Mouse (Mus musculus) G1E (cell line): Measurements from ENCODE around the gene Traip.

Experiments used
- CTCF ChIP-seq: IDR thresholded peaks from 2 replicates; pipeline ENCODE4 v1.5.1; 2012; ENCODE audit warnings: low read depth, low read length, inconsistent platforms, mixed read lengths
- GATA1 ChIP-seq: IDR thresholded peaks from 2 replicates; pipeline ENCODE4 v1.6.1; 2012; ENCODE audit warnings: borderline replicate concordance, low read length, inconsistent platforms, mixed read lengths
- POLR2AphosphoS5 ChIP-seq: IDR thresholded peaks from 2 replicates; pipeline ENCODE4 v1.6.1; 2012; ENCODE audit warnings: low read depth, low read length, inconsistent platforms; ENCODE audit not compliant: insufficient replicate concordance

- no peak for TF ChIP-seq CTCF
- no peak for TF ChIP-seq GATA1
- TF ChIP-seq POLR2AphosphoS5: no peak
Observed at GRCm38 (mm10) chr9:107957141-107957540, 7.2 kb downstream of the Traip start.
